Mouse (Mus musculus) forebrain, postnatal 0 days (tissue): ENCODE data around the gene Tbcb. TPM values are rescaled to one million over a fixed set of nuclear protein-coding genes. Genes with fewer than 3 reads are reported as not detected.

Experiments used
- ATAC-seq: fragments of 200-750 bp; cut with Nextera tagmentation; 2 replicates; pipeline ENCODE4 v1.8.0; 2017; ENCODE audit warnings: mild to moderate bottlenecking, moderate library complexity
- DNase-seq: peaks from one replicate; pipeline ENCODE4 v3.0.0-alpha.2; 2015
- H3K27ac ChIP-seq: fragments of 300-500 bp; sonication (generic); 2 replicates; pipeline ENCODE4 v1.5.1; 2014; ENCODE audit warnings: low read depth, mild to moderate bottlenecking, antibody characterized with exemption, low read length, moderate library complexity, mixed read lengths
- H3K27me3 ChIP-seq: fragments of 300-500 bp; sonication (generic); 2 replicates; pipeline ENCODE4 v1.6.1; 2014; ENCODE audit warnings: mild to moderate bottlenecking, low read length, mixed read lengths; ENCODE audit not compliant: insufficient read depth
- H3K36me3 ChIP-seq: fragments of 300-500 bp; sonication (generic); 2 replicates; pipeline ENCODE4 v1.6.1; 2014; ENCODE audit warnings: mild to moderate bottlenecking, moderate library complexity; ENCODE audit not compliant: insufficient read depth
- H3K4me1 ChIP-seq: fragments of 300-500 bp; sonication (generic); 2 replicates; pipeline ENCODE4 v1.6.1; 2014; ENCODE audit warnings: antibody characterized with exemption; ENCODE audit not compliant: insufficient read depth
- H3K4me2 ChIP-seq: fragments of 300-500 bp; sonication (generic); 2 replicates; pipeline ENCODE4 v1.6.1; 2014; ENCODE audit warnings: low read depth, mild to moderate bottlenecking, moderate library complexity
- H3K4me3 ChIP-seq: fragments of 300-500 bp; sonication (generic); 2 replicates; pipeline ENCODE4 v1.5.1; 2014; ENCODE audit warnings: low read depth, low read length, mixed read lengths
- H3K9ac ChIP-seq: fragments of 300-500 bp; sonication (generic); 2 replicates; pipeline ENCODE4 v1.6.1; 2014; ENCODE audit warnings: mild to moderate bottlenecking
- H3K9me3 ChIP-seq: fragments of 300-500 bp; sonication (generic); 2 replicates; pipeline ENCODE4 v1.6.1; 2016; ENCODE audit warnings: low read length
- CTCF ChIP-seq: sonication (generic); IDR thresholded peaks from 2 replicates; pipeline ENCODE4 v1.5.1; 2016; ENCODE audit warnings: antibody characterized with exemption, control low read depth, low read depth
- WGBS: fragments of 180-500 bp; shearing (Covaris S2); extraction: QIAGEN DNeasy Blood & Tissue Kit; methylation state at CpG from one replicate; pipeline ENCODE4 v1.1.7; 2014; 5-methylcytosine and 5-hydroxymethylcytosine counted together
- polyA plus RNA-seq: library from polyadenylated mRNA; unstranded; fragments of >200 nt; fragmentation: Nextera tagmentation; extraction: Ambion mirVana; gene quantifications from 2 replicates; pipeline ENCODE4 v1.2.1, GENCODE M21; 2015
- total RNA-seq: library from RNA; depleted of rRNA; stranded (reverse); fragments of >200 nt; gene quantifications from 2 replicates; pipeline ENCODE4 v1.2.3, GENCODE M21; 2014; rRNA removed

Gene Tbcb
- total RNA-seq (151 and 204 TPM in 2 replicates), polyA plus RNA-seq (475 and 558 TPM in 2 replicates)

GRCm38 (mm10) chr7:30231669-30232454 is at the start of gene Tbcb, which contains the start of gene Polr2i:
Tbcb (minus strand) TSS chr7:30232272.
Polr2i (plus strand) TSS chr7:30231948.
- H3K36me3 ChIP-seq = peaks cover 30% of the 10 kb centered on the region
- H3K4me3 ChIP-seq = peak within 1 kb of the TSS; percentile 69
- no peaks in the 10 kb centered on the region for H3K27me3 ChIP-seq
- WGBS = 1% methylated on average over 67 of the region's 67 CpGs
- H3K27ac ChIP-seq = peak within 1 kb of the TSS; percentile 97
- no peak; the same call in 1 of the 2 replicates for TF ChIP-seq CTCF
- H3K4me1 ChIP-seq = 0 out of 2 replicates have a peak, but pooled peaks cover 5% of the 10 kb centered on the region
- peak; percentile 99 for DNase-seq
- H3K9me3 ChIP-seq = no peaks in the 10 kb centered on the region
- H3K4me2 ChIP-seq = peak within 1 kb of the TSS; percentile 64
- H3K9ac ChIP-seq = peak within 1 kb of the TSS; percentile 67
- ATAC-seq = peak; percentile 97

DNA sequence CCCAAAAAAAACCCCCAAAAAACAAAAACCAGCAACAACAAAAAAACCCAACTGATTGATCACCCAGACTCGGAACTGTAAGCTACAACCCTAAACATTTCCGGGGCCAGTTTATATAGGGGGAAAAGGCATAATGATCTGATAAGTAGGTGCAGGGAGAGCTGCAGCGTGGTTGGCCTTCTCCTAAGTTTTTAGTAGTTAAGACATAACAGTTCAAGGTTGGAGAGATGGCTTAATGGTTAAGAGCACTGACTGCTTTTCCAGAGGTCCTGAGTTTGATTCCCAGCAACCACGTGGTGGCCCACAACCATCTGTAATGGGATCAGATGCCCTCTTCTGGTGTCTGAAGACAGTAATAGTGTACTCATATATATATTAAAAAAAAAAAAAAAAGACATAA is 49.5 kb upstream of the Tbcb start:
- no peak for ATAC-seq
- peak overlapping the region; percentile 86; the same call in 1 of the 2 replicates for H3K4me2 ChIP-seq
- H3K9me3 ChIP-seq = no peaks in the 10 kb centered on the region
- H3K27me3 ChIP-seq = no peaks in the 10 kb centered on the region
- no peak for DNase-seq
- no peak overlapping the region for H3K4me3 ChIP-seq
- no peak for TF ChIP-seq CTCF
- no peak overlapping the region for H3K27ac ChIP-seq
- H3K4me1 ChIP-seq = 0 out of 2 replicates have a peak, but pooled peaks cover 4% of the 10 kb centered on the region
- 87% methylated on average over 4 of the region's 4 CpGs for WGBS
- no peaks in the 10 kb centered on the region for H3K36me3 ChIP-seq
- H3K9ac ChIP-seq = no peak overlapping the region

GRCm38 (mm10) chr7:30280670-30281138 is 48.6 kb upstream of the Tbcb start:
- peak; percentile 93 for ATAC-seq
- H3K9ac ChIP-seq = peak overlapping the region; percentile 65
- H3K9me3 ChIP-seq = no peaks in the 10 kb centered on the region
- WGBS = under 1% methylated on average over 20 of the region's 20 CpGs
- no peaks in the 10 kb centered on the region for H3K36me3 ChIP-seq
- H3K27me3 ChIP-seq = no peaks in the 10 kb centered on the region
- no peak for TF ChIP-seq CTCF
- peak overlapping the region; percentile 99 for H3K27ac ChIP-seq
- peak overlapping the region; percentile 86 for H3K4me2 ChIP-seq
- H3K4me1 ChIP-seq = 0 out of 2 replicates have a peak, but pooled peaks cover 4% of the 10 kb centered on the region
- H3K4me3 ChIP-seq = peak overlapping the region; percentile 69
- peak; percentile 96 for DNase-seq

DNA sequence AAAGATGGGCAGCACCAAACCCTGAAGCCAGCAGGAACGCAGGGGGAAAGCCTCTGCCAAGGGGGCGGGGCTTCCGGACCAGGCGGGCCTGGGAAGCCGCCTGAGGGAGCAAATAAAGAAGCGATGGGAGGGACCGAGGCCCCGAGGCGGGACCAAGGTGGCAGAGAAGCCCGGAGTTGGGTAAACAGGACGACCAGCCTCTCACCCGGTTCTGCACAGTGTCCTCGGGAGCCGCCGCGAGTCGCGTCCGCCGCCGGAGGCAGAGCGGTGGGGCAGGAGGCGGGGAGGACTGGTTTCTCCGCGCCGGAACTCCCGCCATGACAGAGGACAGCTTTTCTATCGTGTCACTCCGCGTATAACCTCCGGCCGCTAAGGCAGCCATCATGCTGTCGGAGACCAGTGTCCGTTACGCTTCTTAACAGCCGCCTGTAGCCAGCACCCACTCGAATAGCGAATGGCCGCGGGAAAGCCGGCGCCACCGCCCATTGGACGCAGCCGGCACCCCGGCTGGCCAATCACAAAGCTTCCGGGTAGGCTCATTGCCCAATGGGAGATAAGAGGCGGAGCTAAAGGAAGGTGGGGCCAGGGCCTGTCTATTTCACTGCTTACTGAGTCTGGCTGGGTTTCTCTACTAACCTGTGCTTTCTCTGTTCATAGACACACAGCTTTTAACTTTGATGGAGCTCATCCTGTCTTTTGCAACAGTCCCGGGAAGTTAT is 48.0 kb upstream of the Tbcb start, which contains the start of the genes Thap8 and Wdr62:
TSS of gene Thap8 (plus strand) at position 144 of the 719 bp plus-strand sequence.
TSS of gene Wdr62 (minus strand) at position 469 of the 719 bp plus-strand sequence.
- Histone ChIP-seq H3K27me3 (no peaks in the 10 kb centered on the region), H3K9ac (peak within 1 kb of the TSS; percentile 65), H3K9me3 (no peaks in the 10 kb centered on the region), H3K4me3 (peak within 1 kb of the TSS; percentile 69), H3K4me1 (0 out of 2 replicates have a peak, but pooled peaks cover 4% of the 10 kb centered on the region), H3K27ac (peak within 1 kb of the TSS; percentile 99), H3K4me2 (peak within 1 kb of the TSS; percentile 86), H3K36me3 (no peaks in the 10 kb centered on the region)
- ATAC-seq (peak; percentile 97), DNase-seq (peak; percentile 97)
- no peak for TF ChIP-seq CTCF
- WGBS = under 1% methylated on average over 49 of the region's 49 CpGs

DNA sequence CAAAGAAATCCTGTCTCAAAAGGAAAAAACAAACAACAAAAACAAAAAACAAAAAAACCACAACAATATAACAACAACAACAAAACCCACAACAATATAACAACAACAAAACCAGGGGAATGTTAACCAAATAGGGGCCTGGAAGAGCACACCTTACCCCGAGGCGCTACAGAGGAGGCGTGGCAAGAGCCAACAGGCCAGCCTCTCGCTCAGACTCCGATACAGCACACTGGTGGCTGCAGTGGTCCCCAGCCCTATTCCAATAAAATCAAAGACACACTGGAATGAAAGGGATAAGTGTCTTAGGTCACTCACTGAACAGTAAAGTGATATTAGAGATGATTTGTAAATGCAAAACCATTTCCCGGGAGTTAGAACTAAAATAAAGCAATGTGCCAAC is 47.5 kb upstream of the Tbcb start:
- H3K4me3 ChIP-seq = peak overlapping the region; percentile 69
- no peaks in the 10 kb centered on the region for H3K27me3 ChIP-seq
- H3K9me3 ChIP-seq = no peaks in the 10 kb centered on the region
- DNase-seq = no peak
- no peaks in the 10 kb centered on the region for H3K36me3 ChIP-seq
- 0 out of 2 replicates have a peak, but pooled peaks cover 4% of the 10 kb centered on the region for H3K4me1 ChIP-seq
- no peak for TF ChIP-seq CTCF
- ATAC-seq = no peak
- no peak overlapping the region; the same call in 1 of the 2 replicates for H3K27ac ChIP-seq
- H3K9ac ChIP-seq = peak overlapping the region; percentile 41
- H3K4me2 ChIP-seq = peak overlapping the region; percentile 86
- under 1% methylated on average over 6 of the region's 6 CpGs for WGBS

- Histone ChIP-seq H3K27me3 (no peaks in the 10 kb centered on the region), H3K27ac (no peak overlapping the region), H3K9ac (no peak overlapping the region), H3K4me1 (0 out of 2 replicates have a peak, but pooled peaks cover 4% of the 10 kb centered on the region), H3K4me3 (no peak overlapping the region), H3K9me3 (no peaks in the 10 kb centered on the region), H3K36me3 (no peaks in the 10 kb centered on the region), H3K4me2 (no peak overlapping the region)
- no peak for DNase-seq
- WGBS = 52% methylated on average over 2 of the region's 2 CpGs
- TF ChIP-seq CTCF = no peak
- ATAC-seq = no peak
Measured at GRCm38 (mm10) chr7:30278911-30279310, 46.8 kb upstream of the Tbcb start.
